Mouse (Mus musculus) cerebellum, postnatal 14 days (tissue): ENCODE measurements around the gene Nox3.

Experiments used
- DNase-seq, 2 experiments: peaks; one replicate each; pipeline ENCODE4 v3.0.0; 2021; ENCODE audit warnings: mixed read lengths in 2 of 2

Nox3 gene

DNA sequence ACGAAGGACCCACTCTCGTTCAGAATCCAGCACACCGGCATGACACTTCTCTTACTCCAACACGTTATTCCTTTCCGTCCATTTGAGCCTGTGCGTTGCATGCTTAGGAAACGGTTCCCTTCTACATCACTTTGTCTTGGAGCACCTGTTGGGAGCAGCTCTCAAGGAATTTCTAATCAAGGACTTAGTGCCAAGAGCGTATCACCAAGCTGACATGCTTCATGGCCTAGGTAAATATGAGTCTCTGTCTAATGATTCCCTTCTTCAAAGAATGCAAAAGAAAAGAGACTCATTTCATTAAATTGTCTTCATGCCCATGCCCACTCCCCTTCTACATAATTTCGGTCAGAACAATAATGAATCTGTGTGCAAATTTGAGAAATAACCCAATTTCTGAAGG is at the start of gene Nox3:
TSS of gene Nox3 (minus strand) at position 101 of the 400 bp plus-strand sequence.
- DNase-seq = no peak

DNA sequence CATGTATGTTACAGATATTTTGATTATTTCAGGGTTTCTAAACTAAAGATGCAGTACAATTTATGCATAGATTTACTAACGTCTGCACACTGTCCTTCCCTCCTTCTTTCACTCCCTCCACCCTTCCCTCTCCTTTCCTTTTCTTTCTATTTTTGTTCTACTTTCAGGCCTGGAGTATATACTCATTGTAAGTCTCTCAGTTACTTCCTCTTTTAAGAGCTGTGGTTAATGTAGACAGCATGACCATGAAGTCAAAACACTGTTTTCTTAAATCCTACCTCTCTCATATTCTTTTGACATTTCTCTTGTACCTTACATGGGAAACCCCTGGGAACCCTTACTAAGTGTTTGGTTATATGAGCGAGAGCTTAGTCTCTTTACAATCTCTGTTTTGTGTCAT is 48.3 kb upstream of the Nox3 start:
- no peak for DNase-seq

DNA sequence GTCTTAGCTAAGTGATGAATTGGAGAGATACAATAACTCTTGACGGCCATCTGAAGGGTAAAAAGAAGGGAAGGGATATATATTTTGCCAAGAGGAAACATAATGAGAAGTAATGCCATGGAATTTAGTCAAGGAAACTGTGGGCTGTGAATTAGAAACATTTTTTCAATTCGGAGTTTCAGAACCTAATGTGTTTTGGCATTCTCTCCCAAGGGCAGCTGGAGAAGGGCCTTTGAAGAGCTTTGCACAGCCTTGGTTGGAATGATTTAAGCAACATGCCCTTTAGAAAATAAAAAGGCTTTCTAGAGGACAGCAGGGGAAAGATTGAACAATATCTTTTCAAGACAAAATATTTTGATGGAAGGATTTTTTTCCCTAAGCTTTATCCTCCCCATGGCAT is 40.9 kb upstream of the Nox3 start:
- no peak for DNase-seq

DNA sequence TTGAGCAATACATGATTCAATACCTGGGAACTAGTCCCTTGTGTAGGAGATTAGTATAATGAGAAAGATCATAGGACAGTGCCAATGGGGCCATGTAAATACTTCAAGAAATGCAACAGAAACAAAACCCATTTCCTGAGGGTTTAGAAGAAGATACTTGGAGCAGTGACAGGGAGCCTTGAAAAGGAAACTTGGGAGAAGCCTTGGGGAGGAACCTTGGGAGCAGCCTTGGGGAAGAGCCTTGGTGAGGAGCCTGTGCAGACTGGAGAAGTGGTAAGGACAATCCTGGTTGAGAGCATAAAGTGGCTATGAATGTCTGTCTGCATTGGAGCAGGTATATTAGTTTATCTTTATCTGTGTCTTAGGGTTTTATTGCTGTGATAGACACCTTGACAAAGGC is 38.2 kb upstream of the Nox3 start:
- DNase-seq = no peak

DNA sequence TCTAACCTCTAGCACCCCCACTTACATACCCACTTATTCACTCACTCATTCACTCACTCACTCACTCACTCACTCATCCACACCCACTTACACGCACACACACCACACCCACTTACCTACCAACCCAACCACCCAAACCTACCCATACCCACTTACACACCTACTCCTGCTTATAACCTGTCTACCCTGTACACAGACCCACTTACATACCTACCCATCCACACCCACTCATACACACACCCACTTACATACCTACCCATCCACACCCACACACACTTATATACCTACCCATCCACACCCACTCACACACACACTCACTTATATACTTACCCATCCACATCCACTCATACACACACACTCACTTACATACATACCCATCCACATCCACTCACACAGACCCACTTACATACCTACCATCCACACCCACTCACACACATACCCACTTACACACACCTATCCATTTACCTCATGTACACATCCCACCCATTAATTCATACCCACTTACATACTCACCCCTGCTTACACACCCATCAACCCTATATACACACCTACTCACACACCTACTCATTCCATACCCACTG is 9.4 kb upstream of the Nox3 start:
- DNase-seq = no peak

DNA sequence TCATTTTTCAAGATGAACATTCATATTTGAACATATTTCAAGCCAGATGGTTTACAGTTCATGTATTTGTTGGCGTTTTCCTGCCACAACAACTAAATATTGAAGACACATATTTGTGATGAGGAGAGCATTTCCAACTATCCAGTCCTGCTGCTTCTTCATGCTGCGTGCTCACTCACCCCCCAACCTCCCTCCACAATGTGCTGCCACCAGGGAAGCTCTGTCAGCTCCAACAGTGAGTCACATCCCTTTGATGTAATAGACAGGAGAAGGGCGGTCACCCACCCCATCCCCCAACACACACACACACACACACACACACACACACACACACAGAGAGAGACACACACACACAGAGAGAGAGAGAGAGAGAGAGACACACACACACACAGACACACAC is 6.3 kb upstream of the Nox3 start:
- DNase-seq = no peak

DNA sequence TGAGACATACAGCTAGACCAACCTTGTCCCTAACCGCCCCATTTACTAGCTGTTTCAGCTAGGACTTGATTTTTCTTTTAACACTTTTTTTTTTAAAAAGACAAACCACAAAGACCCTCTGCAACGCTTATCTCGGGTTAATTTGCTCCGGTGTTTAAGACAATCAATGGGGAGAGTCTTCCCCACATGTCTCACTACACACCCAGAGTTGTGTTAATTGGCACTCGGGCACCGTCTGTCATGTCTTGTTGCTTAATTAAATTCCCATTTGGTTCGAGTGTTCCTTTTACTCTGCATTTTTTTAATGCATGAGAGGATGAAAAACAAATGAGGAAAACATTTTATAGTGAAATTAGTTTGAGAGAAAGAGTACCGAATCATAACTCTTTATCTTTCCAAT is 3.2 kb downstream of the Nox3 start:
- DNase-seq = no peak

DNA sequence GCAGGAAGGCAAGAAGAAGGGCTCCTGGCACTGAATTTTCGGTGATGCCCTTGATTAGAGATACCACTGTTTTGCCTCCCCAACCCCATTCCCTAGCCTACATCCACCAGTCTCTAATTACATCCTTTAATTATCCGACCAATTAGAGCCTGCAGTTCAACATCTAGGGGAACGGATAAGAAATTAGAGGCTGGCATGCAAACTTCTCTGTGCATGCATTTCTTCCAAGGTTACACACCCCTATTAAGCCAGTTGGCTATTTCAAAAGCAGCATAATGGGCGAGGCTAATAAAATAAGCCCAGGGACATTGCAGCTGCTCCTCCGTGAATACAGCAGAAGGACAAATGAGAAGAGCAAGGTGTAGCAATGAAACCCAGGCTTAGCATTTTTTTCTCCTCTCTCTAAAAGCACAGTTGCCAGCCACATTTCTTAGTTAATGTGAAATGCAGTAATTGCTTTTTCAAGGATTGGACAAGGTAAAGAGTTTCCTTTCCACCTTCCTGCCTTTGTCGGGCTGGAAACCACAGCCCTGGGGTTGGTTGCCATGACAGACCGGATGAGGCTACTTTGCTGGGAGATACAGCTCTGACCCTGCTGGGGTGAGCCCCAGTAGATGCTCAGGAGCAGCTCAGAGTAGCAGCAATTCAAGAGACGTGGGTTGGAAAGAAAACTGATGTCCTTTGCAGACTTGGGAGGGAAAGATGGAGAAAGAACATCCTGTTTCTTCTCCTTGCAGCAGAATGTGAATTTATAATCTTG is 5.4 kb downstream of the Nox3 start:
- DNase-seq = no peak

DNA sequence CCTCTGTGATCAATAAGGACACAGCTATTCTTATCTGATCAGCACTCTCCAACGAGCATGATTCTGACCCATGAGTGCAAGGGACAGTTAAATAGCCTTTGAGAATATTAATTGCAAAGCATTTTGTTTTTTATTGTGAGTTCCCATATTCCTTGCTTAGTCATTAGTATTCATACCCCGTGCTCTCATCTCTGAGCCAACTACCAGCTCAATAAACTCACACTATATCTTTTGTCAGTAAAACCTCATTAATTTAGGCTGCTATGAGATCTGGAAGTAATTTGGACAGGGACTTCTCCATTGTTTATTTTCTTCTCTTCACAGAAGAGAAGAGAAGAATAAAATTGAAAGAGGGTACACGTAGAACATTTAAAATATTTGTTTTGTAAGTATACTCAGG is 12.4 kb downstream of the Nox3 start:
- no peak for DNase-seq

DNA sequence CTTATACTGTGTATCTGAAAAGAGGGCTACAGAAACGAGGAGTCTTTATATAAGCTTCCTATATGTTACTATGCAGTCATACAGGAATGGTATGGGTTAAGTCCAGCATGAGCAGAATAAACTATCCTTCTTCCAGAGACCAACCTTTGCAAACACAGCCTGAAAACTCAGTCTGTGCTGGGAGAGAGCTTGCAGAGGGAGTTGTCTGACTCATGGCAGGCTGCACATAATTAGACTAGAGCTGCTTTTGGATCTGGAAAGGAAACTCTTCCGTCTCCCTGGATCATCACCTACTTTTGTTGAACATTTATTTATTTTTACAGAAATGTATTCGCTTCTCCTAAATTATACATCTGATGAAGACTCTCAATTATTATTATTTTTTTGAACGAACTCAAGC is 26.8 kb downstream of the Nox3 start:
- no peak for DNase-seq

DNA sequence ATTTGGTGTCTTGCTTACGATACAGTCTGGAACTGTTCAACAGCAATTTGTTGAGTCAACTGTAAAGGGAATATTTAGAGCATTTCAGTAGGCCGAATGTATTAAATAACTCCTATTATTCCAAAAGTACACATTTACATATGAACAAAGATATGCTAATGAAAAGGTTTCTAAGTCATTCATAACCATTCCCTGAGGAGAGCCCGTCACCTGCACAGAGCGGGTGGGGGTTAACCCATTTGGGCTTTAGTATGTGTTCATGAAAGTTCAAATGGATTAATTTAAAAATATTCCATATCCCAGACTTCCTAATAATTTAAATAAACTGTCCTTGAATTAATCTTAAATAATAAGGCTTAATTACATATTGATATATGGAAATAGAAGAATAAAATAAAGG is 28.8 kb downstream of the Nox3 start:
- no peak for DNase-seq

DNA sequence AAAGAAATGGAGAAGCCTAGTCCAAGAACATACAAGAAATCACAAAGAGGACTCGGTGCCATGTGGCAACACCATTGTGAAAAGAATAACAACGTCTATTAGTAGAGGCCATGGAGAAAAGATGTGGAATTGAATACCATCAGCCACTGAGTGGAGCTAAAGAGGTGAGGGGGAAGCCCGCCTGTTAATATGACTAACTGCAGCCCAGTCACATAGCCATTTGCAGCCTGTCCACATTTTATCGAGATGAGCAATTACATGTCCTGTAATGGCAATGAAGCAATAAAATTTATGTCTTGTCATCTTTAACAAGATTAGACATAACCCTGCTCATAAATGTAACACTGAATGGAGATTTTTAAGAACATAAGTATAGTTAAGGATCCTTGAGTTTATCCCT is 30.7 kb downstream of the Nox3 start:
- DNase-seq = no peak

DNA sequence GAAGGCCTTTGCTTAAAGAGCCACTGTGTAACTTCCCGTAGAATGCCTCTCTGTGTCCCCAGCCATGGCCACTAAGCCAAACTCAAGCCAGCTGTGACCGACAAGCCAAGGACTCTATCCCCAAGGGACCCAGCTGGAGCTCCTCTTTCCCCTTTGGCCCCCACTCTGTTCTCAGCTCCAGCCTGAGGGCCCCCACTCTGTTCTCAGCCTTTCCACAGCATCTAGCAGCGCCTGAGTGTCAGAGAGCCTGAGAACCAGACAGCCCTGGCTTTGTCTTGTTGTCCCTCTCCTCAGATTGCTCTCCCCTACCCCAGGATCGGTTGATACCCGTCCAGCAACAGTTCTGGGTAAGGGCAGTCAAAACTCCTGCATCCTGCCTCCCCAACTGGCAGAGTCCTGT is 36.6 kb downstream of the Nox3 start:
- no peak for DNase-seq

DNA sequence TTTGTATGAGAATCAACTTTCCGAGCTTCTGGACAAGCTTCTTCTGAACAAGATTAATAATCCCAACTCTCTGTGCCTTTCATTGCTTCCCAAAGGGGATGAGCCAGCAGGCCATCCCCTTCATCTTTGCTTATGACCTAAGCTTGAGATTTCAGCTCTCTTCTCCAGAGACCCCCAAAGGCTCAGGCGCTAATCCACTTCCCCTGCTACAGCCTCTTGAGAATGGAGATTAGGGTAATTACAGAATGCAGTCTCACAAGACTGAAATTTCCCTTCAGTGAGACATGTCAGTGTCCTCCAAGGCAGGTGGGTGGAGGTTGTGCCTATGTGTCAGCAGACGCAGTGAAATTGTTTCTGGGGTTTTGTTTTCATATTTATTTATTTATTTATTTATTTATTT is 45.7 kb downstream of the Nox3 start:
- DNase-seq = no peak

DNA sequence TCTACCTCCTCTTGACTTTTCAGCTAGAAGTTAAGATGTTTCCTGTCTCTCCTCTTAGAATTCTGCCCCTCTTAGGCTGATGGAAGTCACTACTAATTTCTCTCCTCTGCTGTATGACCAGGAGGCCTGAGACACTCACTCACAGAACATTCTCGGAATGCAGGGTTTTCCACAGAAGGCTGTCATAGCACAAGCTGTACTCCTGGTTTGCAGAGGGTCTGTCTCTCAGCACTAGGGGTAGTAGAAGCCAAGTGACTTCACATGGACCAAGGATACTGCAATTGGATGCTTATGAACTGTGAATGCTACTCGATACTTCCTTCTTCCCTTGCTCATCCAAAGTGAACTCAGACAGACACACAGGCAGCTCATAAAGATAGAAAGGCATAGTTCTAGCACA is 52.5 kb downstream of the Nox3 start:
- DNase-seq = no peak

DNA sequence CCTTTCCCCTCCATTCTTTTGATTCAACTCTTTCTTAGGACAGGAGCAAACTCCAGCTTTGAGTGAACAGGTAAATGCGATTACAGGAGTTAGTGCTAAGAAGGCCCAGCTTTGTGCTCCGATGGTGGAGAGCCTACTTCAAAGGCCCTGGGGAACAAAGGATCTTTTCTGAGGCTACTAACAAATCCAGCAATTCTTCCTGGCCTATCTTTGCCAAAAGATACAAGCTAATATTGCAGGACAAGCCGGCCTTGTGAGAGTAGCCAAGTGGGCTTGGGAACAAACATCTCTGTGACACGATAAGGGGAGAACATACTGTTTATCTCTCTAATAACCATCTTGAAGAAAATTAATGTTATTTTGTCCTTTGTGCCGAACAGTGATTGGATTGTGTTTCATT is 54.6 kb downstream of the Nox3 start:
- DNase-seq = peak in 1 of 2 experiments; percentile 3

DNA sequence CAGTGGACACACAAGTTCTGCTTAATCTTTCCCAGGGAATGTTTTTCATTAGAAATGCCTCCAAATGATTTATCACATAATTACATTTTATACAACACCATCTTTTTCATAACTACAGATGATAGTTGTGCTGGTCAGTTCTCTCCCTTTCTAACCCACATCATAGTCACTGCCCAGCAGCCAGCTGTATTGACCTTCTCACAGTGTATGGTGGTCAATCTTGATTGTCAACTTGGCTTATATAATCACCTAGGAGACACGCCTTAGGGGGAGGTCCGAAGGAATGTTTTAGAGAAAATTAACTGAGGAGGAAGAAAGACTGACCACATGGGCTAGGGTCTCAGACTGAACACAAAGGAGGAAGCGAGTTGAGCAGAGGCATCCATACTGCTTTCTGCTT is 57.3 kb downstream of the Nox3 start:
- no peak for DNase-seq

DNA sequence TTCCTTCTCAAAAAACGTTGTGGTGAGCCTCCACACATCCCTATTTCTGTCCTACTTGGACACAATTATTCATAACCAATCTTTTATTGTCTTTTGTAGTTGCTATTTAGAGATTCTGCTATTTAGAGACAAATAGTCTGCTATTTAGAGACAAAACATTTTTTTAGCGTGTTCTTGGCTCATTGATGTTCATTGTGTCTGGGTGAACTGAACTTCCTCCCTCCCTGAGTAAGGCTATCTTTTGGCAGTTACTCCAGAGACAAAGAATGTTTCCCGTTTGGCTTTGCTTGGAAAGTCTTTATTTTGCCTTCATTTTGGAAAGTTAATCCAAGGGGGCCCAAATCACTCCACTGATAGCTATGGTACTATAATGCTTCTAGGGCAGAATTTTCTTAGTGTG is 63.6 kb downstream of the Nox3 start:
- DNase-seq = no peak

DNA sequence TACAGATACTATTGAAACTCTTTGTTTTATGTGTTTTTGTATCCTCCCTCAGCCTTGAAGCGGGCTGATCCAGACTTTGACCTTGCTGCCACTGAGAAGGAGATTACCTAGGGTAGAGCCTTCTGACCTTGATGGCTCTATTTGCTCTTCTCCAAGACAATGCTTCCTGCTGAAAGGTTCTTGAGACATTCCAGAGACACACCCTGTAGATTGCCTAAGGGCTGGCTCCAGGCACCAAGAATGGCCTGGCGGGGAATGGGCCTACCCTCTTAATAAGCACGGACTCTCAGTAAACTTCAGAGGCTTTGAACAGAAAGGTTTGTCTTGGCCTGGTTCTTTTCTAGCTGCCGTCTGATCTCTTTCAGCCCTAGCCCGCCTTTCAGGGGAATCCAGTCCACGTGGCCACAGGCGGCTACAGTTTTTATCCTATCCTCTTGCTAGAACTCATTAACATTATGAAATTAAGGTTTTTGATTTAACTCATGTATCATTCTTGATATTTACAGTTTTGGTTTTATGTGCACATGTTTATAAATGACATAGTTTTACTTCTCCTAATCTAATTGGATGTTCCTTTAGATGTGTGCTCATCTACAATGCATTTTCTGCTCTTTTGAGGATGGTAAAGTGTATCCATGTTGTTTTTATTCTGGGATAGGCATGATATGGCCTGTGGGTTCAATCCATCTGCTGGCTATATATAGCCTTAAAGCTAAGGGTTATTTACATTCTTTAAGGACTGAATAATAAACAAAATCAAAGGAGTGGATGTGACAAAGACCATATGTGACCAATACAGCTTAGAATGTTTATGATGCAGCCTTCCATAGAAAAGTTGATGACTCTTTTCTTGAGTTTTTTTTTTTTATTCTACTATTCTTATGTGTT is 79.5 kb downstream of the Nox3 start:
- DNase-seq = no peak

DNA sequence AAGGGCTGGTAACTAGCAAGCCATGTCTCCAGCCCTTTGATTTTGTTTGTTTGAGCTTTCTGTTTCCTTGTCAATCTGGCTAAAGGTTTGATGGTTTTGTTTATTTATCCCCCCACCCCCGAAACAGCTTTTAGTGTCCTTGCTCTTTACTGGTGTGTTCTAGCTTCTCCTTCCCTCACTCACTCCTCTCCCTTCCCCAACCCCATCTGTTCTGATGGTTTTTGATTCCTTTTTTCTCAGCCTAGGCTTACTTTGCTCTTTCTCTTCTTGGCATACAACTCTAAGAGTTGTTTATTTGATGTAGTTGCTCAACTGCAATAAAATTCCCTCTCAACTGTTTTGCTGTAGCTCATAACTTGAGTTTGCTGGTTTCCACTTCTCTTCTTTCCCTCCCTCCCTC is 80.5 kb downstream of the Nox3 start:
- DNase-seq = no peak

DNA sequence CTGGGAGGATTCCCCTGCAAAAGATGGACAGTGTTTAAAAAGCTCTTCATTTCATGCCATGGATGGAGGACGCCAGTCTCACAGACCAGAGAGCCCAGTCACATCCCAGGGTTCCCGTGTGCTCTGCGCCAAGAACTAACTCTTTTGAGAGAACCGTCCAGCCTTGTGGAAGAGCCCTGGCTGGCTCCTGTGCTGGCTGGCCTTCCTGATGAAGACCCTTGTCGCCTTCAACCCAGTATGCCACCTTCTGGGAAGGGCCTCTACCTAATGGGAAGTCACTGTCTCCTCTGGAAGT is 84.3 kb downstream of the Nox3 start:
- DNase-seq = peak in 1 of 2 experiments; percentile 9

DNA sequence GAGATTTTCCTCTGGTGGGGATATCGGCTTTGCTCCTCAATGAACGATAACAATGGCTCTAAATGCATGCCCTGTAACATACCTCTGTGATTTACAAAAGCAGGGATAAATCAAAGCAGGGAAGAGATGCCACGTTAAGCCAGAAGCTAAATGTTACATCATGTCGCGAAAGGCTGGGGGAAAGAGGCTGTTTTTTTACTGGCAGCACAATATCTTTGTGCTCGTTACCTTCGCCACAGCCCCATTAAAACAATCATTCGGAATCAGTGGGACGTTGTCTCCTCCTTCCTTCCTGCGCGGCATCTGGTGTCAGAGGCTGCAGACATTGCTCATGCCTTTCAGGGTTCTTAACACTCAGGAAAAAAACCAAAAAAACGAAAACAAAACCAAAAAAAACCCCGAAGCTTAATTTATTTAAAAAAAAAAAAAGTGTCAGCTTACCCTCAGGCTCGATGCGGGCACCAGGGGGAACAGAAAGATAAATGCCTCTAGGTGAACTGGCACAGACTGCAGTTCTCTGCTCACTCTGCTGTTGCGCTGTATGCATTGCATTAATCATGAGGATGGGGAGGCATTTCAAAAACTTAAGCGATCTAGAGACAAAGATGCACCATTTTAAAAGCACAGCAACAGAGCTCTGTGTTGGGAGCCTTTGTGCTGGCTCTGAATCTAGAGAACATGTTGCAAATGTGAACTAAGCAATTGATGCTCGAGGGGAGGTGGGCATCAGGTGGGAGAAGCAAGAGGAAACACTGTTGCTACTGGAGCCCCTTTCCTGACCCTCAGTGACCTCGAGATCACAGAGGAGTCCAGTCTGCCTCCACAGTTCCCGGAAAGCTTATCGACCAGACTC is 84.9 kb downstream of the Nox3 start:
- DNase-seq = peak; percentile 40 to 52

DNA sequence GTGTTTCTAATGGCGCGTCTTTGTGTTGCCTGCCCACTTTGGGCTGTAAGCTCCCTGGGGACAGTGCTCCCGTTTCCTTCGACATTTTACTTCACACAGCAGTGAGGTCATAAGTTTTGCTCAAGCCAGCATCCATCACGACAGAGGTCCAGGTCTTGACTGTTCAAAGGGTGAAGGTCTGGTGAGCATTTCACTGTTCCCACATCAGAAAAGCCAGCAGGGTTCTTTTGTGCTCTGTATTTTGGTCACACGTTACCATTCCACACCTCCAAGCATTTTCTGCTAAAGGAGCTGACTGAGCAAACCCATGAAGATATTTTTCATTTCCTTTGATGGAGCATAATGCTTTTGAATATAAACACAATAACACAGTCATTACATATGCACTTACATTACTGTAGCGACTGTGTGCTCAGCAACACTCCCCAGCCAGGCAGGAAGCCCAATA is 85.7 kb downstream of the Nox3 start:
- DNase-seq = peak in 1 of 2 experiments; percentile 9
